Mouse (Mus musculus): ENCODE measurements around the gene Krt8. TPM values are rescaled to one million over a fixed set of nuclear protein-coding genes. Genes with fewer than 3 reads are reported as not detected.
"Not testable (repeated sequence)": the region's sequence is repeated elsewhere in the genome, so short reads cannot be mapped to it uniquely, and the experiment has no call there.

Gene Krt8
- polyA plus RNA-seq, 1 experiment from 2014 or later = 775 TPM

DNA sequence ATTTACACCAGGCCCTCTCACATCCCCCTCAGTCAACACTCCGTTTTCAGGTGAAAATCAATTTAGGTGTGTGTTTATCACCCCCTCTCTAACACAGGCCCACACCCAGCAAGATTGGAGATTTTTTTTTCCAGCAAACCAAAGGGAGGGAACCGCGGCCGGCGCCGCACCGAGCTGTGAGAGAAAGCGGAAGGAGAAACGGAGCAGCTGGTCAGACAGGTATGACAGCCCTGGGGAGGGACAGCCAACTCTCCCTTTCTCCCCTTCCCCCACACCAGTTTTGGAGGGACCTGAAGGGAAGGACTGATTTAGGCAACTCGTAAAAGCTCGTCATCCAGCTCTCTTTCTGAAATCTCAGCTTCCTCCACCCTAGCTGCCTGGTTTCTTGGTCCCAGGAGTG, 2.0 kb upstream of the Krt8 start:
- ATAC-seq = no peak

DNA sequence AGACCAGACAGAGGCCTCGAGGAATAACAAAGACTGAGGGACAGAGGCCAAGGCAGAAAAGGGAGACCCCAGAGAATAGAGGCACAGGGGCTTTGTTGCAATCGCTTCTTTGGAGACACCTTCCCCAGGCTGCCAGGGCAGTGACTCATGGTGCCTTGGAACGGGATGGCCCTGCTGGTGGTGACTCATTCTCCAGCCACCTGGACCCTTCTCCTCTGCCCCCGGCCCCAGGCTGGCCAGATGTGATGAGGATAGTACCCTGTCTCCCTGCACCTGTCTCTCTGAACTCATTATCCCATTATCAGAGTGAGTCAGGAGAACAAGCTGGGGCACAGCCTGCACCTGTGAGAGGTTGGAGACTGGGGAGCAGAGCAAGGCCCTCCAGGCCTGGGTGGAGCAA, 1.0 kb upstream of the Krt8 start:
- Histone ChIP-seq H3K9me3 (no peaks in the 10 kb centered on the region), H3K4me2 (replicated peaks) (0 out of 2 replicates have a peak overlapping the region, but pooled peaks have one; percentile 10), H3K27me3 (replicated peaks) (0 out of 2 replicates have a peak, but pooled peaks cover 6% of the 10 kb centered on the region), H3K9ac (no peak overlapping the region), H3K4me1 (replicated peaks) (peaks cover 43% of the 10 kb centered on the region), H3K4me3 (replicated peaks) (no peak overlapping the region), H3K36me3 (no peaks in the 10 kb centered on the region), H3K27ac (peak overlapping the region; percentile 68)
- WGBS = 41% methylated on average over 4 of the region's 4 CpGs
- no peak for ATAC-seq

More for the DNA sequence above, 2.0 kb upstream of the Krt8 start:
- H3K4me2 ChIP-seq (replicated peaks) = peak overlapping the region; percentile 38
- no peaks in the 10 kb centered on the region for H3K9me3 ChIP-seq
- no peak overlapping the region for H3K4me3 ChIP-seq (replicated peaks)
- H3K36me3 ChIP-seq = no peaks in the 10 kb centered on the region
- 0 out of 2 replicates have a peak, but pooled peaks cover 6% of the 10 kb centered on the region for H3K27me3 ChIP-seq (replicated peaks)
- peaks cover 52% of the 10 kb centered on the region for H3K4me1 ChIP-seq (replicated peaks)
- no peak overlapping the region for H3K9ac ChIP-seq
- peak overlapping the region; percentile 51 for H3K27ac ChIP-seq
- 30% methylated on average over 11 of the region's 11 CpGs for WGBS

DNA sequence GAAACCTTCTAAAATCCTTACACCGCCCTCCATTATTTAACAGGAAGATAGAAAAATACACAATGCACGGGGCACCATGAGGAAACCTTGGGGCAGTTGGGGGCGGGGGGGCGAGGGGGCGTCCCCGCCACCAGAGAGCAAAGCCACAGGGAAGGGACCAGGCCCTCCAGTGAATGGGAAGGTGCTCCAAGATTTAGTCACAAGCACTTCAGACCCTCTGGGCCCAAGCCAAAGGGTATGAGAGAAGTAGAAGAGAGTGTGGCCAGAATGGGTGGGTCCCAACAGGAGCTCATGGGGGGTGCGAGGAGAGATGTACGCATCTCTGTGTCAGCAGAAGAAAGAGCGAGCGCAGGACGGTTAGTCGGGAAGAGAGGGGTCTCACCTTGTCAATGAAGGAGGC, 766 bp downstream of the Krt8 start:
- Histone ChIP-seq H3K4me2 (replicated peaks) (peak overlapping the region; percentile 58), H3K4me1 (replicated peaks) (peaks cover 35% of the 10 kb centered on the region), H3K9ac (peak overlapping the region; percentile 55), H3K4me3 (replicated peaks) (peak overlapping the region; percentile 47), H3K36me3 (no peaks in the 10 kb centered on the region), H3K9me3 (no peaks in the 10 kb centered on the region), H3K27me3 (replicated peaks) (0 out of 2 replicates have a peak, but pooled peaks cover 6% of the 10 kb centered on the region), H3K27ac (peak overlapping the region; percentile 84)
- 14% methylated on average over 12 of the region's 12 CpGs for WGBS
- peak; percentile 3 for ATAC-seq

DNA sequence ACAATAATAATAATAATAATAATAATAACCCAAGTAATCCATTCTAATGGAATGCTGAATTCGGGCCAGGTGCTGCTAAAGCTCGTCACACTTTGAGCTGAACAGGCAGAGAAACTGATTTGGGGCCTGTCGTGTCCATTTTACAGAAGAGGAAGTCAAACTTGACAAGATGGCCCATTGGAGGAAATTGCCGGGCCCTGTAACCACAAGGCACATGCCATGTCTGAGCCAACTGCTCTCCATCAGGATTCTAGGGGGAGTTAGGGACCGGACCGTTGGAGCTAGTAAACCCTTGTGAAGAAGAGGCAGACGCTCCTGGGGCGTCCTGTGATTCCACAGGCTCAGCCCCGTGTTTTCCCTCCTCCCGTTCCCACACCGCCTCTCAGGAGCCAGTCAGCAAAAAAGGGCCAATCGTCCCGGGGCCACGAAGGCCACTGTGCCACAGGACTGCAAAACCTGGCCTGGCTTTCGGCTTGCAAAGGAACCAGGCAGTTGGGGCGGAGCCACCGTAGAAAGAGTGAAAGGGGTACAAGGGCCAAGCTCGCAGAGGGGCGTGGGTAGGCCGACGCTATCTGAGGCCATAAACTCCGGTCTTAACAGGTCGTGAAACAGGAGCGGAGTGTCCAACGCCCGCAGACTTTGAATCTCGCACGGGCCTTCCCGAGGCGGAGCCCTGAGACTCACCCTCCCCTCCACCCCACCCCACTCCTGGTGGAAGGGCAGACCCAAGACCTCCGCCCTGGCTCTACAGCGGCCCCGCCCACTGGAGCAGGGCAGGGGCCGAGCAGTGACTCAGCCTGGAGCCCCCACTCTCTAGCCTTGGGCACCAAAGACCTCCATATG, 1.4 kb downstream of the Krt8 start:
- ATAC-seq = peak; percentile 88
- H3K4me1 ChIP-seq (replicated peaks) = peaks cover 31% of the 10 kb centered on the region
- no peaks in the 10 kb centered on the region for H3K9me3 ChIP-seq
- H3K27ac ChIP-seq = peak overlapping the region; percentile 84
- H3K36me3 ChIP-seq = peaks cover 2% of the 10 kb centered on the region; the same call in 1 of the 2 replicates
- H3K4me3 ChIP-seq (replicated peaks) = peak overlapping the region; percentile 47
- WGBS = 5% methylated on average over 34 of the region's 34 CpGs
- H3K9ac ChIP-seq = peak overlapping the region; percentile 55
- peak overlapping the region; percentile 58 for H3K4me2 ChIP-seq (replicated peaks)
- 0 out of 2 replicates have a peak, but pooled peaks cover 6% of the 10 kb centered on the region for H3K27me3 ChIP-seq (replicated peaks)

DNA sequence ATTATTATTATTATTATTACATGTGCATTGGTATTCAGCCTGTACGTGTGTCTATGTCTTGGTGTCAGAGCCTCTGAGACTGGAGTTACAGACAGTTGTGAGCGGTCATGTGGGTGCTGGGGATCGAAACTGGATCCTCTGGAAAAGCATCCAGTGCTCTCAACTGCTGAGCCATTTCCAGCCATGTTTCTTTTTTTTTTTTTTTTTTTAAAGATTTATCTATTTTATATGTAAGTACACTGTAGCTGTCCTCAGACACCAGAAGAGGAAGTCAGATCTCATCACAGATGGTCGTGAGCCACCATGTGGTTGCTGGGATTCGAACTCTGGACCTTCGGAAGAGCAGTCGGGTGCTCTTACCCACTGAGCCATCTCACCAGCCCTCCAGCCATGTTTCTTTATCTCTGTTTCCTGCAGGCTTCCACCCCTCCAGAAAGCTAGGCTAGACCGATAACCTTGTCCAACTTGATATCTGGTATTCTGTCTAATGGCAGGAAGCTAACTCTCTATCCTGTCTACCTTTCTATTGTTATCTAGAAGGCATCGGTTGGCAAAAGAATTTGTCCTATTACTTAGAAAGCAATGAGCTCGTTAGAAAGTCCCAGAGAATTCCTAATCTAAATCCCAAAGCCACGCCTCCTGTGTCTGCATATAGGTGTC, 4.5 kb downstream of the Krt8 start:
- Histone ChIP-seq H3K27me3 (replicated peaks) (0 out of 2 replicates have a peak, but pooled peaks cover 6% of the 10 kb centered on the region), H3K36me3 (peaks cover 2% of the 10 kb centered on the region; the same call in 1 of the 2 replicates), H3K27ac (no peak overlapping the region), H3K9ac (no peak overlapping the region), H3K9me3 (no peaks in the 10 kb centered on the region), H3K4me1 (replicated peaks) (peaks cover 8% of the 10 kb centered on the region), H3K4me3 (replicated peaks) (no peak overlapping the region), H3K4me2 (replicated peaks) (no peak overlapping the region)
- ATAC-seq = no peak
- WGBS = 89% methylated on average over 11 of the region's 11 CpGs

DNA sequence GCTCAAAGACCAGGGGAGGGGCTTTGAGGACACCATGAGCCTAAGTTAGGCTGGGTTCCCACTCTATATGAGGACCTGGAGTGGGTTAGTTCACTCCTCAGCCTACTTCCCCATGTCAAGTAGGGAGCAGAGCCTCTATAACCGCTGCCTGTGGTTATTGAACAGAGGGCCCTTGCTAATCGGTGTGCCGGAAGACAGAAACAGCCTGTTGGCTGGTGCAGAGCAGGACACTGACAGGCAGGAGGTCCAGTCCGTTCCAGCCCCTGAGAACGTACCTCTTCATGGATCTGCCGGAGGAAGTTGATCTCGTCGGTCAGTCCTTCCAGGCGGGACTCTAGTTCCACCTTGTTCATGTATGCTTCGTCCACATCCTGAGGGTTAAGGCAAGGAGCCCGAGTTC, 5.1 kb downstream of the Krt8 start:
- H3K4me1 ChIP-seq (replicated peaks) = 0 out of 2 replicates have a peak, but pooled peaks cover 6% of the 10 kb centered on the region

DNA sequence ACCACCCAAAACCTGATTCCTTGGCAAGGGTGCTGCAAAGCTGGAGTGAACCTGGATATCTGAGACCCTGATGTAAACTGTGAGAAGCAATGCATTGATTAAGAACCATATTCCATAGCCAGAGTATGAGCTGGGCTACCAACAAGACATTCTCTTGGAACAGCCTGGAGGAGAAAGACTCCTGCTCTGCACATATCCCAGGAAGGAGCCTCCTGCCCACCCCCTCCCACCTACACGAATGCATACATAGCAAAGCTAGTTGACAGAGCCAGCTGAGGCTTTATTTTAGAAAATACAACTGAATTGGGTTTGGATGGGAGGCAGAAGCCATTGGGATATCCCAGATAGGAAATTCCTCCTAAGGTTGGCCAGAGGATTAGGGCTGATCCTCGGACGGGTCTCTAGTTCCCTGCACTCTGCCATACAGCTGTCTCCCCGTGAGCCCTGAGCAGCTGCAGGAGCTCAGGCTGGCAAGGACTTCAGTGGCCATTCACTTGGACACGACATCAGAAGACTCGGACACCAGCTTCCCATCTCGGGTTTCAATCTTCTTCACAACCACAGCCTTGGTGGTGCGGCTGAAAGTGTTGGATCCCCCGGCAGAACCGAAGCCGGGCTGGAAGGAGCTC, 7.7 kb downstream of the Krt8 start:
- H3K27me3 ChIP-seq (replicated peaks); H3K36me3 ChIP-seq; H3K4me2 ChIP-seq (replicated peaks); H3K4me1 ChIP-seq (replicated peaks); H3K4me3 ChIP-seq (replicated peaks); ATAC-seq; H3K9me3 ChIP-seq; H3K27ac ChIP-seq; H3K9ac ChIP-seq: not testable (repeated sequence)
- WGBS = 84% methylated on average over 11 of the region's 11 CpGs

More for the DNA sequence above, 5.1 kb downstream of the Krt8 start:
- ATAC-seq = no peak
- H3K4me2 ChIP-seq (replicated peaks) = no peak overlapping the region
- H3K27me3 ChIP-seq (replicated peaks) = 0 out of 2 replicates have a peak, but pooled peaks cover 6% of the 10 kb centered on the region
- 92% methylated on average over 11 of the region's 11 CpGs for WGBS
- no peak overlapping the region for H3K9ac ChIP-seq
- H3K4me3 ChIP-seq (replicated peaks) = no peak overlapping the region
- H3K9me3 ChIP-seq = no peaks in the 10 kb centered on the region
- H3K36me3 ChIP-seq = peaks cover 2% of the 10 kb centered on the region; the same call in 1 of the 2 replicates
- no peak overlapping the region for H3K27ac ChIP-seq

DNA sequence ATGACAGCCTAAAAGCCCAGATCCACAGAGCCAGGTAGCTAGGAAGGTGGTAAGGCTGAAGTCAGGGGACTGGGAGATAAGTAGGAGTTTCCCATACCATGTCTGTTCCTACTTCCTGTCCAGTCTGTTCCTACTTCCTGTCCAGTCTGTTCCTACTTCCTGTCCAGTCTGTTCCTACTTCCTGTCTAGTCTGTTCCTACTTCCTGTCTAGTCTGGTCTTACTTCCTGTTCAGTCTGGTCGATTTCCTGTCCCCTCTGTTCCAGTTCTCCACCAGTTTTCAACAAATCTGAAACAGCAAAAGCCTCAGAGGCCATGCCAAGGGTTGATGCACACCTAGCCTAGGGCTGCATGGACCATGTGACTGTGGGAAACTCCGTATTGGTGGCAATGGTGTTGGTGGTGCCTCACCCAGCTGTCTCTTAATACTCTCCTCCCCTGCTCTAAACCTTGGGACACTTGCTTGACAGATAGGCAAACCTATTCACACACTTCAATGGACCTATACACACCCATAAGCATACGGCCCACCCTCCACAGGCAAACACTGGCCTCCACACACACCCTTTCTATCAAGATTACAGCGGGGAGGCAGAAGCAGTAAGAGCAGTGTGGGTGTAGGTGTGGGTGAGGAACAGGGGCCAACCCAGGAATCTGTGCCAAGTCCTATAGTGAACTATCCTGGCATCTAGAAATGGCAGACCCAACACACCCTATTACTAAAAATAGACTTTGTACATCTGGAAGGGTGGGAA, 8.6 kb downstream of the Krt8 start:
- WGBS = 67% methylated on average over 4 of the region's 4 CpGs
- Histone ChIP-seq H3K4me1 (replicated peaks) (0 out of 2 replicates have a peak, but pooled peaks cover 2% of the 10 kb centered on the region), H3K36me3 (peaks cover 2% of the 10 kb centered on the region; the same call in 1 of the 2 replicates), H3K4me3 (replicated peaks) (no peak overlapping the region), H3K27ac (peak overlapping the region; percentile 82), H3K4me2 (replicated peaks) (no peak overlapping the region), H3K9me3 (no peaks in the 10 kb centered on the region), H3K9ac (no peak overlapping the region), H3K27me3 (replicated peaks) (no peaks in the 10 kb centered on the region)
- peak; percentile 85 for ATAC-seq

DNA sequence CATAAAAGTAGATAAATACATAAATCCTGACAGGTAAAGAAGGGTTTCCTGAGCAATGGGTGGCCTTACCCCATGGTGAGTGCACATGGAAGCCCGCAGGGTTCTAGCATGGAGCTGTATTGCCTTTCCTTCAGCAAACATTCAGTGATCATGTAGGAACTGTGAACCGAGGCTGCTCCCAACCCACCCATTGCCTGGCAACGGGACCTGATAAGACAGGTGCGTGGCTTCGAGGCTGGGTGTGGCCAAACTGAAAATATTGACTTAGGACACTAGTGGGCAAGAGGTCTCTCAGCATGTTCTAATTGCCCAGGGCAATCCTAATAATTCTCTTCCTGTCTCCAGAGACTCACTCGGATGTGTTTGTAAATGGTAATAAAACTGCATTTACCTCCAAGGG, 9.9 kb downstream of the Krt8 start:
- no peak overlapping the region for H3K9ac ChIP-seq
- peak overlapping the region; percentile 28; the same call in 1 of the 2 replicates for H3K4me2 ChIP-seq (replicated peaks)
- H3K27ac ChIP-seq = peak overlapping the region; percentile 82
- no peak overlapping the region; the same call in 1 of the 2 replicates for H3K4me3 ChIP-seq (replicated peaks)
- H3K9me3 ChIP-seq = no peaks in the 10 kb centered on the region
- H3K4me1 ChIP-seq (replicated peaks) = 0 out of 2 replicates have a peak, but pooled peaks cover 5% of the 10 kb centered on the region
- peaks cover 2% of the 10 kb centered on the region; the same call in 1 of the 2 replicates for H3K36me3 ChIP-seq
- no peaks in the 10 kb centered on the region for H3K27me3 ChIP-seq (replicated peaks)
- peak; percentile 65 for ATAC-seq
- 50% methylated on average over 6 of the region's 6 CpGs for WGBS

DNA sequence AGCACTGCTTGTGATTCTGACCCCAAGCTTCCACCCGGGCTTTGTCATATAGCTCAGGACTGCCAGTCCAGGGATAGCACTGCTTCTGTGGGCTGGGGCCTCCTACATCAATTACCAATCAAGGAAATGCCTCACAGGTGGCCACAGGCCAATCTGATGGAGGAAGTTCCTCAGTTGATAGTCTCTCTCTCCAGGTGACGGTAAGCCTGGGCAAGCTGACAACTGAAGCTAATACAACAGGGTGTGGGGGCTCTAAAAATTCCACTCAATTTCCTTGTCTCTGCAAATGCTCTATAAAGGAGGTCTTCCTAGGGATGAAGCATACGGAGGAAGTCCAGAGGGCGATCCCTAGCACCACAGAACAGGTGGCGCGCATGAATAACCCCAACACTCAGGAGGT, 13.3 kb downstream of the Krt8 start:
- no peaks in the 10 kb centered on the region for H3K36me3 ChIP-seq
- 68% methylated on average over 6 of the region's 6 CpGs for WGBS
- H3K27ac ChIP-seq = peak overlapping the region; percentile 33; the same call in 1 of the 2 replicates
- no peak overlapping the region for H3K4me3 ChIP-seq (replicated peaks)
- 0 out of 2 replicates have a peak, but pooled peaks cover 5% of the 10 kb centered on the region for H3K4me1 ChIP-seq (replicated peaks)
- H3K27me3 ChIP-seq (replicated peaks) = no peaks in the 10 kb centered on the region
- no peak overlapping the region for H3K4me2 ChIP-seq (replicated peaks)
- no peak overlapping the region for H3K9ac ChIP-seq
- ATAC-seq = no peak
- H3K9me3 ChIP-seq = no peaks in the 10 kb centered on the region

DNA sequence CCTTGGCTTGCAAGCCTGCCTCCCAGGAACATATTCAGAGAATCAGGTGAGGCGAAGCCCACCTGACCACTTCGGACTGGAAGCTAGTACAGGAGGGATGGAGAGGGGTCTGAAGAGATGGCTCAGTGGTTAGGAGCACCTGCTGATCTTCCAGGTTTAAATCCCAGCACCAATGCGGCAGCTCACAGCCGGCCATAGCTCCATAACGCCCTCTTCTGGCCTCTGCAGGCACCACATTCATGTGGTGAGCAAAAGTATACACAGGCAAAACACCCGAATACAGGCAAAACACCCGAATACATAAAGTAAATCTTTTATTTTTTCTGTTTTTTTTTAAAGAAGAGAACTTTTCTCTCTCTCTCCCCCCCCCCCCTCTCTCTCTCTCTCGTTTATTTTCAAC, 15.6 kb downstream of the Krt8 start:
- no peak overlapping the region for H3K4me3 ChIP-seq (replicated peaks)
- 67% methylated on average over 8 of the region's 8 CpGs for WGBS

More for the DNA sequence above, 15.6 kb downstream of the Krt8 start:
- Histone ChIP-seq H3K27me3 (replicated peaks) (no peaks in the 10 kb centered on the region), H3K4me2 (replicated peaks) (no peak overlapping the region), H3K9ac (no peak overlapping the region), H3K27ac (no peak overlapping the region), H3K36me3 (no peaks in the 10 kb centered on the region), H3K4me1 (replicated peaks) (peaks cover 10% of the 10 kb centered on the region), H3K9me3 (no peaks in the 10 kb centered on the region)
- no peak for ATAC-seq
